Mouse (Mus musculus) heart, postnatal 10 days (tissue): Measurements from ENCODE around the gene Dok3. TPM values are rescaled to one million over a fixed set of nuclear protein-coding genes. Genes with fewer than 3 reads are reported as not detected.

ENCODE experiments used
- DNase-seq, 2 experiments: peaks; one replicate each; pipeline ENCODE4 v3.0.0; 2021
- intact Hi-C: fragments of 180-260 bp; cut with DNase I; formaldehyde crosslinking; loops from one replicate; pipeline ENCODE4 v1.15.1; 2025
- total RNA-seq, 2 experiments: library from RNA; stranded (reverse); gene quantifications; 2 replicates each; pipeline ENCODE4 v1.2.3; 2021

Gene Dok3
- total RNA-seq, 2 experiments from 2014 or later = 1.7 to 1.8 TPM

DNA sequence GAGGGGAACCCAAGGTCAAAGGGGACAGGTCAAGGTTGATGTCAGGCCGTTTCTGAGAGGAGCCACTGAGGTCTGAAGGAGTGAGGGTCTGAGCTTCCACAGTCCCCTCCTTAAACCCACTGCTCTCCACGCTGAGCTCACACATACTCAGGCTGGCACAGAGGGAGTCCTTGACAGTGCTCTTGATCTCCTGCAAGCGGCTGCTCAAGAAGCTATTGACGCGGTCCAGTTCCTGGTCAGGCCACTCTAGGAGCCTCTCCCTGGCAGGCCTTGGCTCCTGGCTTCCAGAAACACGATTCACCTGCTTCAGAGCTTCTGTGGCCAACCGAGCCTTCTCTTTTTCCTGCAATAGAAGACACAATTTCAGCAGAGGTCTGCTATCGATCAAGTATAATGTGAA, 14.4 kb upstream of the Dok3 start:
- no peak for DNase-seq
- intact Hi-C loops = no loop called here

DNA sequence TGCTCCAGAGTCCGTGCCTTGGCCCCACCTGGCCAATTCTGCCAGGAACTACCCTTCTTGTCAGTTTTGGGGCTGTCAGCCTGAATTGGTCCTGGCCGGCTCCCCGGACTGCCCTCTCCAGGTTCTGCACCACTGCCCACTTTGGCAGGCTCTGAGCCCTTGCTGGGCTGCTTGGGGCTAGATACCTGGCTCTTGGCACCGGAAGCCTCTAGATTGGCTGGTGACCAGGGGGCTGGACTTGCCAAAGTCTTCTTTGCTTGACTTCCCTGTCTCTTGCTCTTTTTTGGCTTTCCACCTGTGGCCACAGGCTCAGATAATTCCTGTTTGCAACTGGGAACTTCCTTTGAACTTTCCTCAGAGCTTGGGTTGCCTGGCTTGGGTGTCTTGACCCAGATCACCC, 13.8 kb upstream of the Dok3 start:
- intact Hi-C loops = no loop called here
- DNase-seq = no peak

DNA sequence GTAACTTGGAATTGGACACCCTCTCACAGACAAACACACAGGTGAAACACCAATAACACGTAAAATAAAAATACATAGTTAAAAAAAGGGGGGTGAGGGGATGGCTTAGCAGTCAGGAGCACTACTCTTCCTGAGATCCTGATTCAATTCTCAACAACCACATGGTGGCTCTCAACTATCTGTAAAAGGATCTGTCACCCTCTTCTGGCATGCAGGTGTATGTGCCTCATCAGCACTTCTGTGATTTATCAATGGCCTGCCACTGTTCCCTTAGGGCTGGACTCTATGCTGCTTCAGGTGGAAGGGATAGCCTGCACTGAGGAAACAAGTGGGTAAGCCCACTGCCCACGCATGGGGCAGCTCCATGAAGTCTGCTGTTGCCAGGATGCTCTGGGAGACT, 11.8 kb upstream of the Dok3 start:
- peak; percentile 40 to 52 for DNase-seq
- intact Hi-C loops = no loop called here

DNA sequence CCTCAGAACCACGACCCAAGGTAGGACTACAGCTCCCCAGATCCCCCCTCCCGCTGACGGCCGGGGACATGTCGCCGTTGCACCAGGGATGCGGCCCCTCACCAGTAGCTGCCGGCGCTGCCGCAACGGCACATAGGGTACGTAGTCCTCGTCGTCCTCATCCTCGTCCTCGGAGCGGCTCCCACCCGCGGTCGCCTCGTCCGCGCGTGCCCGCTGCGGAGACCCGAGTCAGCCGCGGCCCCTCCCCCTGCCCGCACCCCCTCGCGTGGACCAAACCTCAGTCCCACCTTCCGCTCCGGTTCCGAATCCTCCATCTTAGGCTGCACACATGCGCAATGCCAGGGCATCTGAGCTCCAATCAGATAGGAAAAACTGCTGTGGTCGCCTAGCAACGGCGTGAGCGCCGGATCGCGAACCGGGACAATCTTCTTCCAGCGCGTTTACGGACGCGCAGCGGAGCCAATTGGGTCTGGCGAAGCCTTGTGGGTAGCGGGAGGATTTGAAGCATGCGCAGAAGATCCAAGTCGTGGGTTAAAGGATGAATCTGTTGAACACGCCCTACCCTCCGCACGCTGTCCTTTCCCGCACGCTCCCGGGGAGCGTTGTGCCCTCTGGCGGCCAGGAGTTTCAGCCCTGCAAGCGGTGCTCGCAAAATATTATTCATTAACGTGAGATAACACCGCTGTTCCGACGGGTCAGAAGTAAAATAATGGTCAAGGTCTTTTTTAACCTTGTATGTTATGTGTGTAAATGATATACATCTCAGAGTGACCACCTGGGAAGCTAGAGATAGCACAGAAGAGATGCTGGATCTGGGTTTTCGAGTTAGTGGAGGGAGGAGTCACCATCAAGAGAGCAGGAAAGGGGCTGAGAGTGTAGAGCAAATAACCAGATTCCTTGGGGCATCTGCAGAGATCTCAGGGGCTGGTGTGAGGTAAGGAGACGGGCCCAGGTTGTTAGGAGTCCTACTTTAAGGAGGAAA, 7.4 kb upstream of the Dok3 start, which contains the start of gene Ddx41:
Gene Ddx41, minus strand, starts transcription at position 465 of the 982 bp plus-strand sequence.
- peak; percentile 100 for DNase-seq
- intact Hi-C loops = loop anchor here (5.0 kb wide), 1 partner anchor 129 kb away; no protein-coding TSS in a partner anchor

DNA sequence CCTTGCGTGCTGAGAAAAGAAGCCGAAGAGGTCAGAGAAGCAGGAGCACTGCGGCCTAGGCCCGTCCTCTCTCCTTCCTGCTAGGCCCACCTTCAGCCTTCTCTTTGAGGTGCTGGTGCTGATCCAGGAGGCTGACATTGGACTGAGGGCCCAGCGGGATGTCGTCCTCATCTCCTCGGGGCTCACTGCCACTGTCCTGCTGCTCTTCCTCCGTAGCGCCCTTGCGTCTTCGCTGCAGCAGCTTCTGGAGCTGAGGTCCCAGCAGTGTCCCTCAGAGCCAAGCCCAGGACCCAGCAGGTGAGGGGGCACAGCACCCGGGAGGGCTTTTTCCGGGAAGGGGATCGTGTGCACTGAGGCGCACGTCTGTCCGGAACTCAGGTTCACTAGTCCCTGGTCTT, 6.7 kb upstream of the Dok3 start:
- no peak for DNase-seq
- intact Hi-C loops = loop anchor here (5.0 kb wide), 1 partner anchor 128 kb away; no protein-coding TSS in a partner anchor

DNA sequence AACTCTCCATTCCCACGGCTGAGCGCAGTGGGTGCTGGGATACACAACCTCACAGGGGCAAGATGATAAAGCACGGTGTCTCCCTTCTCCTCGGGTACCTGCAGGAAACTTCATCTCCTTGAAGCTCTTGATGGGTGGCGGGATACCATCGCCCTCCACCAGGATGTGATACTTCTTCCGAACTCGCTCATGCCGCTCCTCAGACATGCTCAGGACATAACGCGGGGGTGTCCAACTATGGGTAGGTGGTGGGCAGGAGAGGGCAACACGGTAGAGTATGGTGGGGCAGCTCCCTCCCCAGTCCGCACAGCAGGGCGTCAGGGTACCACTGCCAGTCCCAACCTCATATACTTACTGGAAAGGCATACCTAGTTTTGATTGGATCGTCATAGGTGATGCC, 6.1 kb upstream of the Dok3 start:
- no peak for DNase-seq
- intact Hi-C loops = loop anchor here (5.0 kb wide), 1 partner anchor 128 kb away; no protein-coding TSS in a partner anchor

DNA sequence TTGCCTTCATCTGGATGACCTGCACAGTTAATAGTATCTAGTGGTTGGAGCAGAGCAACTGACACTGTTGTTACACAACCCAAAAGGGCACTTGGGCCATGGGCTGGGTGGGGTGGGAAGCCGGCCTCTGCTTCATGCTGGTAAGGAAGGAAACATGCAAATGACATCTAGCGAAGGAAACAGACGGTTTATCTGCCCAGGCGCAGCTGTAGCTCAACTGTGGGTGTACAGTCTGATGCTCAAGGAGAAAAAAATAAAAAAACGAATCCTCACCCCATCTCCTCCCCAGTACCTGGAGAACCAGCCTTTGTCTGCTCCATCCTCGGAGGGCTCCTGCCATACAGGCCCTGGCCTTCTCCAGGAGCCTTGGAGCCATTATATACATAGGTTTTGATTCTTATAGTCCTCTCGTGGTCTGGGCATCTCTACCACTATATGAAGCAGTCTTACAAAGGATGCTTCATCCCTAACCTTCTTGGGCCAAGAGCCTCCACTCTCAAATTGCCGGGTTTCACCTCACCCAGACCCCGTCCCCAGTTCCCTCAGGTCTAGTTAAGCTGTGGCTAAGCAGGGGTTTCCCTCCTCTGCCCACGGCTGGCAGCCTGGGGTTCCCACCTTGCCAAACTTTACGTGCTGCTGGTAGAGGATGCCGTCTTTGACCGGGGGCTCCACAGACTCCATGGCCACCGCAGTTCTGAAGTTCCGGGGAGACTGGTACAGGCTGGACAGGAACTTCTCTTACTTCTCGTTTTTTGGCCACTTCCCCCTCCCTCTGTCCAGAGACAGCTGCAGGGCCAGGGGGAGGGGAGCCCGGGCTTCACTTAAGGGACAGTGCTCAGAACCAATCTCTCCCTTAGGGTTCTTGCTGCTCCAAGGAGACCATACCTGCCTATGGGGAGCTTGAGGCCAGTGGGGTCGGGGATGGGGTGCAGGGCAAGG, 993 bp downstream of the Dok3 start:
- intact Hi-C loops = no loop called here
- DNase-seq = no peak

DNA sequence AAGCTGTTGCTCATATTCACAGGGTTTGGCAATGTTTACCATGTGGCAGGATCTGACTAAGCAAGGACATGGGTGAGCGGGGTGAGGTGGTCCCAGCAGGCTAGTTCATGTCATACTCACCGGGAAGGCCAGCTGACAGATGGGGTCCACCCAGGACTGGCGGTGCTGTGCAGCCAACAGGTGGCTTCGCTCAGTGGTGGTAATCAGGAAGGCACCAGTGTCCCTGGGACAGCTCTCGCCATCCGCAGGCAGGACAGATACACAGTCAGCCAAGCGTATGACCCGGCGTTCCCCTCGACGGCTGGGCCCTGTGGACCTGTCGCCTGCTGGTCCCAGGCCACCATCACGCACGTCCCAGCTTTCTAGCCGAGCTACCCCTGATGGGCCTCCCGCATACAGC, 1.9 kb downstream of the Dok3 start:
- intact Hi-C loops = no loop called here
- no peak for DNase-seq

DNA sequence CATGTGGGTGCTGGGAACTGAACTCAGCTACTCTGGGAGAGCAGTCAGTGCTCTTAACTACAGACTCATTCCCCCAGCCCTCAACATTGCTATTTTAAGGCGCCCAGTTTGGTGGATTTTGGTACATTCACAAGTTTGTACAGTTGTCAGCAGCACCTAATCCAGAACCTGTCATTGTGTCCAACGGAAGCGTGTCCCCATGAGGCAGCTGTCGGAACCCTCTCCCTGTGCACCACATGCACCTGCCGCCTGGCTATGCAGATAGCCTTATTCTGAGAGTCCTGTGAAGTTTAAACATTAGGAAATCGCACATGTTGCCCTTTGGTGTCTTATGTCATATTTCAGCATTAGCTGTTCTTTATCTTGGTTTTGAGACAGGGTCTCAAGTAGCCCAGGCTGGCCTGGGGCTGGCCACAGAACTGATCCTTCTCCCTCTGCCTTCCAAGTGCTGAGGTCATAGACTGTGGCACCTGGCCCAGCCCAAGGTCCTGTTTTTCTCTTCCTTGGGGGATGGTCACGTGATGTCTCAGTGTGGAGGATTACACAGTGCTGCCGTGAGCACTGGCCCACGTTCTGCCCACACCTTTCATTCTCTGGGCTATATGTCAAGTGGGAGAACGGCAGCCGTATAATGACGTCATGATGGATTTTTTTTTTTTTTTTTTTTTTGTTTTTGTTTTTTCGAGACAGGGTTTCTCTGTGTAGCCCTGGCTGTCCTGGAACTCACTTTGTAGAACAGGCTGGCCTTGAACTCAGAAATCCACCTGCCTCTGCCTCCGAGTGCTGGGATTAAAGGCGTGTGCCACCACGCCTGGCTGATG, 3.2 kb downstream of the Dok3 start:
- DNase-seq = no peak
- intact Hi-C loops = no loop called here

DNA sequence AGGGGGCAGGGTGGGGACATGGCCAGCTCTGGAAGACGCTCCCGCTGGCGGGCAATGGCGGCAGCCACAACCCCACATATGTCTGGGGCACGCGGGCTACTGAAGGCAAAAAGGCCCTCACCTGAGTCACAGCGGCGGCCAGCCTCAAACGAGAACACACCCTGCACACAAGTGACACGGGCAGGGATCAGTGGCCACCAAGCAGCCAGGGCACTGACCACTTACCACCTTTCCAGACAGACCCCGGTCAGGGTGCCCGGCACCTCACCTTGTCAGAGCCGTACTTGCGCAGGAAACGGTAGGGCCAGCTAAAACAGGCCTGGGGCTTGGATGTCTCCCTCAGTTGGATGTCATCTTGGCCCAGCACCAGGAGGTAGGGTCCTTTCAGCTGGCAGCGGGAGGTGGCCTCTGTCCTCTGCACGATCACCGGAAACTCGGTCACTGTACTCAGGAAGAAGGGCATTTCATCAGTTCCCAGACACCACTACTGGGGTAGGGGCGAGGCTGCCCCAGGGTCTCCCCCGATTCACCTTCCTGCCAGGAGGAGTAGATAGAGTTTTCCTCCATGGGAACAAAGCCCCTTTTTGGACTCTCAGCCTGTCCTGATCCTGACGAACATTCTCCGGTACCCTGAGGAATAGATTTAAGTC, 5.0 kb downstream of the Dok3 start:
- intact Hi-C loops = no loop called here
- no peak for DNase-seq

DNA sequence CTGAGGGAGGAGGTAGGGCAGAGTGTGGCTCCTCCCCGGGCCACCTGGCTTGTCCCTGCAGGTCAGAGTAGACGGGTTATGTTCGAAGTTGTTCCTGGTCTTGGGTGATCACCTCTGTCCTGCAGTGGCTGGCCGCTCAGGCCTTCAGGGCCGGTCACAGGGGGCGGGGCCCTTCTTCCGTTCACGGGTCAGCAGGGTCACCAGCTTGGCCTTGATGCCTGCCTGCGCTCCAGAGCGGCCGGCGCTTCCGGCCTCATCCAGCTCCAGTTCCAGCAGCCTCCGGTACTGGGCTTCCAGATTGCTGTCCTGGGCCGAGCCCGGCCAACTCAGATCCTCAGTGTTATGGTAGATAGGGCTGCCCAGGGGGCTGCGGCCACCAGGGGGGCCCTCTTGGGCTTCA, 5.8 kb downstream of the Dok3 start:
- intact Hi-C loops = no loop called here
- peak; percentile 40 to 54 for DNase-seq

DNA sequence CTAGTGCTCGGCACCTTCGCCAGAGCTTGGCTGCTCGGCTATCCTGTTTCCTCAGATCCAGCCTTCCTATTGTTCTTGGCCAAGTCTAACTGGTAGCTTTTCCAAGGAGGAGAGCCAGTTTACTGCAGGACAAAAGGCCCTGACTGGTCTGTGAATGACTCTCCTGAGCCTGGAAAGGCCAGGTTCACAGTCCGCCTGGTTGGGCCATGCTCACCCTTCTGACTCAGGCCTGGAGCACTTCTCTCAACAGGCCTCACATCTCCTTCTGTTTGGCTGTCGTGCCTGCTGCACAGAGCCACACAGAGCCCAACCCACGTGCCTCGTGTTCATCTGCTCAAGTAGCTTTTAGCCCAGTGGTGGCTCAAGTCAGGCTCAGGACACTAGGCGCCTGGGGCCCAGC, 6.4 kb downstream of the Dok3 start:
- intact Hi-C loops = no loop called here
- peak; percentile 40 to 52 for DNase-seq

DNA sequence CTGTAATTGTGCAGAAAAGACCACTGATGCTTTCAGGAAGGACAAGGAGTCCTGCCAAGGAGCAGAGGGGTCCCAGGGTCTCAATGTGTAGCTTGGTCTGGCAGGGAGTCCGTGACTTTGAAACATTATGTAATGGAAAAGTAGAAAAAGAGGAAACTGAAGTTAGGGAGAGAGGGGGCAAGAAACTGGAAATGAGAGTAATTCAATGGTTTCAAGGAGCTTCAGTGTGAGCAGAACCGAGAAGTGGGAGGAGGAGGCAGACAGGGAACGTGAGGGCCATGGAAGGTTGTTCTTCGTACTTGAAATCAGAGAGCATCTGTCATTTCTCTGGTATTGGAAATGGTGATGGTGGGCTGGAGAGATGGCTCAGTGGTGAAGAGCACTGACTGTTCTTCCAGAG, 9.5 kb downstream of the Dok3 start:
- no peak for DNase-seq
- intact Hi-C loops = no loop called here

DNA sequence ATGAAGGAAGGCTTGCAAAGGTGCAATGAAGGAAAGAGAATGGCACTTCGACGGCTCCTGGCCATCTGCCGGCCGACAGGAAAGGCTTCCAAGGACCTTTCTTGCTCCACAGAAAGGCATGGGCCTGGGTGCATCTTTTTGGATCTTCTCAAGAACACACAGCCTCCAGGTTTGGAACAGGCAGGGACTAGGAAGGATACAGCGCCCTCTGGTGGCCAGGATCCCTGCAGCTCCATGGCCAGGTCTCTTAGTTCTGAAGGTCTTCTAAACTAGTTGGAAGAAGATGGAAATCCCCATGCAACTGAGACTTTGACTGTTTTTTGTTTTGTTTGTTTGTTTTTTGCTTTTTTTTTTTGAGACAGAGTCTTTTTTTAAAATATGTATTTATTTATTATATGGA, 12.1 kb downstream of the Dok3 start:
- DNase-seq = peak; percentile 89 to 94
- intact Hi-C loops = loop anchor here (1.0 kb wide), 2 partner anchors 99 to 112 kb away; no protein-coding TSS in a partner anchor

DNA sequence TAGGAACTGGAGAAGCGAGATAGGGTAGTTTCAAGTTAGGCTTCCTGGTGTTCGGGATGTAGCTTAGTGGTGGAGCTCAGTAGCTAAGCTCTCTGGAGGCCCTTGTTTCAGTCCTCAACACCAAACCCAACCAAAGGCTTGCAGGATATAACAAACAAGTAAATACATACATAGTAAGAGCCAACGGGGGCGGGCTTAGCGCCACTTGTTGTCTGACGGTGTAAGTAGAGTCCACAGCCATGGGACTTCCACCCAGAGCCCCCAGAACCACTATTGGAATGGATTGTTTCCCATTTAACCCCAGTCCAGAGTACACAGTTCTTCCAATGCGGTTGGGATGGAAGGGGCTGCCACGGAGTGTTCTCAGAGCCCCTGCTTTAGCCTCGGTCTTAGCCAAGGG, 15.3 kb downstream of the Dok3 start:
- intact Hi-C loops = loop anchor here (1.0 to 2.0 kb wide), 3 partner anchors 35 to 93 kb away; no protein-coding TSS in a partner anchor
- DNase-seq = no peak

DNA sequence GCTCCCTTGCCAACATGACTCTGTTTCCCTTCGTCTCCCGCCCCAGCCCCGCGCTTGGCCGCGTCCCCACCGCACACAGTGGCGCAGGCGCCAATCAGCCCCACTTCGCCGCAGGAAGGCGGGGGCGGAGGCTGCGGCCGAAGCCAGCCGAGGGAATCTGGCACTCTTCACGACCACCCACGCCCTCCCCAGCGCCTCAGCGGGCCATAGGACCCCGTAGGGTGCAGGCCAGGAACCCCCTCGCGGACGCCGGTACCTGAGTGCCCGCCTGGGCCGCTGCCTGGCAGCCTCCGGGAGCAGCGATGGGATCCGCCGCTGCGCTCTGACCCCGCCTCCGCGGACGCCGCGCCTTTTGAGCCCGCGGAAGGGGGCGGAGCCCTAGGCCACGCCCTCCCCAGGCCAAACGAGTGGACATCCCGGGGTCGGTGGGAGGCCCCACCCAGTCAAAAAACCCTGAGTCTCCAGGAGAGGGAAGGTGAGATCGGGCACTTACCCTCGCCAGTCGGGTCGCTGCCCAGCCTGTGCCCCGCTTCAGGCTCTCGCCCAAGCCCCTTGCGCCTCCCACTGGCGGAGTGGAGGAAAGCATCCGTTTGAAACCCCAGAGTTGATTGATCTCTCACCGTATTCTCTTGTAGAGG, 15.9 kb downstream of the Dok3 start, which contains the start of gene Pdlim7:
Gene Pdlim7, minus strand, starts transcription at position 566 of the 638 bp plus-strand sequence.
- intact Hi-C loops = loop anchor here (1.0 to 2.0 kb wide), 2 partner anchors 40 to 92 kb away; no protein-coding TSS in a partner anchor
- DNase-seq = peak; percentile 93 to 94

DNA sequence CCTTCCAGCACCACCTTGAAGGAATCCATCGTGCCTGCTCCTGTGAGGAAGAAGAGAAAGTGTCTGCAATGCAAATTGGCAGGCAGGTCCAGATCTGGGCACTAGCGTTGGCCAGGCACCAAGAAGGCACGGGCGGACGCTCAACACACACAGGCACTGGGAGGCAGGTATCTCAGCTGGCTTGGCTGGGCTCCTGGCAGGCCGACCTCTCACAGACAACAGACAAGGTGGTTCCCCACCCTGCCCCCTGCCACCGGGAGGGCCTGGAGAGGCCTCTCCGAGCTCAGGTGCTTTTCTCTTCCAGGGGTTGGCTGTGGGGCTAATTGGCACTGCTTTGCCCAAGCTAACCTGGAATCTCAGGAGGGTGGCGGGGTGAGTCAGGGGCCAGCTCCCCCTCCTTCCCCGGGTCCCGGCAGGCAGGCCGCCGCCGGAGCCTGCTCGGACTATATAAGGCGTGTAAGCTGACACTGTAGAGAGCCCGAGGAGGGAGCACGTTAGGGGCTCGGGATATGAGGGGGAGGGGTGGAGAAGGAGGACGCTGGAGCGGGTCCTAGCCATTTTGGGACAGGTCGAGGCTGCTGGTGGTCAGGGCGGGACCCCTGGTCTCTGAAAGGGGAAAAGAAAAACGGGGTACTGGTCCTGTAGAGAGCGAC, 16.6 kb downstream of the Dok3 start:
- intact Hi-C loops = loop anchor here (1.0 to 2.0 kb wide), 2 partner anchors 40 to 91 kb away; no protein-coding TSS in a partner anchor
- DNase-seq = peak; percentile 77 to 82

DNA sequence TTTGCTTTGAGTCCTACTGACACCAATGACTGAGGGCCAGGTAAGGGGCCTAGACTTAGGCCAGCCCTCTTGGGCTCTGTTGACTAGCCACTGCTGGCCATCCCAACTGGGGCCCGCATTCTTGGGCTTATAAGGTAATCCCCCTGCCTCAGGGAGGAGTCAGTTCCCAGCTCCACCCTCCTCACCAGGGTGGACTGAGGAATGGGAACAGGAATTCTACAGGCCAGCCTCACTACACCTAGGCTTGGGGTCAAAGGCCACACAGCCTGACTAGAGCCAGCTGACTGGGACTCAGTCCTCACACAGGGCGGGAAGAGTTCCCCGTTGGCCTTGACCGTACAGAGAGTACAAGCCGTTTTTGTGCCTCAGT, 17.6 kb downstream of the Dok3 start:
- DNase-seq = peak in 1 of 2 experiments; percentile 43
- intact Hi-C loops = no loop called here
